Mouse (Mus musculus) kidney, postnatal 0 days (tissue): ENCODE data around the gene Amotl1. TPM values are rescaled to one million over a fixed set of nuclear protein-coding genes. Genes with fewer than 3 reads are reported as not detected.

Source experiments
- ATAC-seq: fragments of 200-750 bp; cut with Nextera tagmentation; replicated peaks from 2 replicates; pipeline ENCODE4 v1.8.0; 2017; ENCODE audit warnings: low read depth, moderate number of reproducible peaks, moderate TSS enrichment, moderate library complexity; ENCODE audit not compliant: low FRiP score
- DNase-seq: peaks from one replicate; pipeline ENCODE4 v3.0.0-alpha.2; 2016; ENCODE audit warnings: low spot score
- H3K27ac ChIP-seq: fragments of 300-500 bp; sonication (generic); 2 replicates; pipeline ENCODE4 v1.5.1; 2014; ENCODE audit warnings: mild to moderate bottlenecking
- H3K27me3 ChIP-seq: fragments of 300-500 bp; sonication (generic); 2 replicates; pipeline ENCODE4 v1.6.1; 2014; ENCODE audit warnings: low read length, mixed read lengths; ENCODE audit not compliant: insufficient read depth
- H3K36me3 ChIP-seq: fragments of 300-500 bp; sonication (generic); 2 replicates; pipeline ENCODE4 v1.6.1; 2014; ENCODE audit warnings: low read length, mixed read lengths; ENCODE audit not compliant: insufficient read depth
- H3K4me1 ChIP-seq: fragments of 300-500 bp; sonication (generic); replicated peaks from 2 replicates; pipeline ENCODE4 v1.6.1; 2014; ENCODE audit warnings: antibody characterized with exemption, low read length, mixed read lengths; ENCODE audit not compliant: insufficient read depth
- H3K4me2 ChIP-seq: fragments of 300-500 bp; sonication (generic); 2 replicates; pipeline ENCODE4 v1.6.1; 2014; ENCODE audit warnings: mild to moderate bottlenecking, low read length, moderate library complexity, mixed read lengths
- H3K4me3 ChIP-seq: fragments of 300-500 bp; sonication (generic); replicated peaks from 2 replicates; pipeline ENCODE4 v1.5.1; 2014; ENCODE audit warnings: low read depth, low read length
- H3K9ac ChIP-seq: fragments of 300-500 bp; sonication (generic); 2 replicates; pipeline ENCODE4 v1.6.1; 2014; ENCODE audit warnings: low read depth, low read length
- H3K9me3 ChIP-seq: fragments of 300-500 bp; sonication (generic); replicated peaks from 2 replicates; pipeline ENCODE4 v1.6.1; 2016; ENCODE audit warnings: low read length, inconsistent platforms, mixed read lengths
- CTCF ChIP-seq: IDR thresholded peaks from 2 replicates; pipeline ENCODE4 v1.5.1; 2016; ENCODE audit warnings: antibody characterized with exemption, low read depth, mild to moderate bottlenecking, moderate library complexity
- WGBS: fragments of 180-500 bp; shearing (Covaris S2); extraction: QIAGEN DNeasy Blood & Tissue Kit; methylation state at CpG from one replicate; pipeline ENCODE4 v1.1.7; 2014; 5-methylcytosine and 5-hydroxymethylcytosine counted together
- polyA plus RNA-seq: library from polyadenylated mRNA; unstranded; fragments of >200 nt; fragmentation: Nextera tagmentation; extraction: Ambion mirVana; gene quantifications from 2 replicates; pipeline ENCODE4 v1.2.1, GENCODE M21; 2015

The Amotl1 gene
- polyA plus RNA-seq, 1 experiment from 2014 or later: 12.0 TPM

DNA sequence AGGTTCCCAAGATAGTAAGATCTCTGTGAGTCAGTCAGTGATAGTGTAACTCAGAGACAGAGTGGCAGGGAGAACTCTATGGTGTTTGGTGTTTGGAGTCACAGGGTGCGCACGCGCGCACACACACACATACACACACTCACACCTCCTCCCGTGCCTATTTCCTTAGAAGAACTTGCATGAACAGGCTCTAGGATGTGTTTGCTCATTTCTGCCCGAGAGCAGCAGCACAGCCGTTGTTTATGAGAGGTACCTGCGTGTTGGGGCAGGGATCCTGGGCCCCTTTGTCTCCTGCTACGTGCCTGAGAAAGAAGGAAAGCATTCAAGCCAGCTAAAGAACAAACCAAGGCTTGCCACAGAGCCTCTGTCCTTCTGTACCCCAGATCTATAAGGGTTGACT is 17.3 kb upstream of the Amotl1 start:
- Histone ChIP-seq H3K27ac (no peak overlapping the region), H3K4me3 (no peak overlapping the region), H3K36me3 (no peaks in the 10 kb centered on the region), H3K4me1 (no peaks in the 10 kb centered on the region), H3K9me3 (no peaks in the 10 kb centered on the region), H3K4me2 (no peak overlapping the region), H3K27me3 (no peaks in the 10 kb centered on the region), H3K9ac (no peak overlapping the region)
- TF ChIP-seq CTCF: no peak
- 85% methylated on average over 9 of the region's 9 CpGs for WGBS
- DNase-seq (no peak), ATAC-seq (no peak)

DNA sequence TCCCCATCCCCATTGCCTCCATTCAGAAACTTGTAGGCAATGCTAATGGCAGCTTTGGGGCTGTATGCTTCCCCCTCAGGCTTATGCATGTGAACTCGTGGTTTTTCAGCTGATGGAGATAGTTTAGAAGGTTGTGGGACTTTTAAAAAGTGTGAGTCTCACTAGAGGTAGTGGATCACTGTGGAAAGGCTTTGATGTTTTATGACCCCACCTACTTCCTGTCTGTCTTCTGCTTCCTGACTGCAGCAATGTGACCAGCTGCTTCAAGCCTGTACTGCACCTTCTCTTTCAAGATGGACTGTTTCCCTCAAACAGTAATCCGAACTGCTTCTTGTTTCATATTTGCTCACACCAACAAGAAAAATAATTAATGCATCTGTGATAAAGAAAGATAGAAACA is 13.1 kb upstream of the Amotl1 start:
- Histone ChIP-seq H3K27ac (no peak overlapping the region), H3K27me3 (no peaks in the 10 kb centered on the region), H3K4me2 (no peak overlapping the region), H3K4me3 (no peak overlapping the region), H3K4me1 (no peaks in the 10 kb centered on the region), H3K36me3 (no peaks in the 10 kb centered on the region), H3K9me3 (no peaks in the 10 kb centered on the region), H3K9ac (no peak overlapping the region)
- WGBS: 48% methylated on average over 2 of the region's 2 CpGs
- no peak for TF ChIP-seq CTCF
- ATAC-seq: no peak
- DNase-seq: no peak

DNA sequence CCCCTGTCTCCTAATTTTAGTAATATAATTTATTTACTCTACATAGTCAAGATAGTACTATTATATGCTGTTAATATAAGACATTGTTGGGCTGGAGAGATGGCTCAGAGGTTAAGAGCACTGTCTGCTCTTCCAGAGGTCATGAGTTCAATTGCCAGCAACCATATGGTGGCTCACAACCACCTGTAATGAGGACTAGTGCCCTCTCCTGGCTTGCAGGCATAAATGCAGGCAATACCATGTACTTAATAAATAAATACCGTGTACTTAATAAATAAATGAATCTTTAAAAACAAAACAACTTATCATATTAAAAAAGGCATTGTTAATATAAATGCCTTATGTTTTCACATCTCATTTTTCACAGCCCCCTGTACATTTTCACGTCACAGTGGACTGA is 9.2 kb upstream of the Amotl1 start:
- Histone ChIP-seq H3K4me1 (no peaks in the 10 kb centered on the region), H3K27ac (no peak overlapping the region), H3K27me3 (no peaks in the 10 kb centered on the region), H3K4me3 (no peak overlapping the region), H3K4me2 (no peak overlapping the region), H3K9ac (no peak overlapping the region), H3K9me3 (no peaks in the 10 kb centered on the region), H3K36me3 (no peaks in the 10 kb centered on the region)
- 84% methylated on average over 2 of the region's 2 CpGs for WGBS
- peak; percentile 40; the same call in 1 of the 2 replicates for TF ChIP-seq CTCF
- ATAC-seq: no peak
- no peak for DNase-seq

DNA sequence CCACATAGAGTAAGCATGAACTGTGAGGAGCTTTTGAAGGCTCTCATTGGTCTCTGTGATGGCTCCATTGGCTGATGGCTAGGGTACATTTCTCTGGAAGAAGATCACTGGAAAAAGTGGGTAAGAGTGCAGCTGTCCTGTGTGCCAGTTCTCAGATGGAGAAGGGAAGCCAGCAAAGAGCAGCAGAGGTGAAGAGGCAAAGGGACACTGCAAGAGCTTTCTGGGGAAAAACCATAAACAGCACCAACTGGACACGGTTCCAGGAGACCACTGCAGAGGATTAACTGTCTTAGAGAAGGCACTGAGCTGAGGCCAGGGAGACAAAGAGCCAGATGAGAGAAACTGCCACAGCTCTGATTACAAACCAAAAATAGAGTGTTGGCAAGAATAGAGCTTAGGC is 7.9 kb upstream of the Amotl1 start:
- Histone ChIP-seq H3K36me3 (no peaks in the 10 kb centered on the region), H3K9me3 (no peaks in the 10 kb centered on the region), H3K4me1 (no peaks in the 10 kb centered on the region), H3K4me3 (no peak overlapping the region), H3K27me3 (no peaks in the 10 kb centered on the region), H3K9ac (no peak overlapping the region), H3K4me2 (no peak overlapping the region), H3K27ac (no peak overlapping the region)
- 80% methylated on average over 1 of the region's 1 CpGs for WGBS
- no peak for ATAC-seq
- DNase-seq: no peak
- TF ChIP-seq CTCF: no peak

DNA sequence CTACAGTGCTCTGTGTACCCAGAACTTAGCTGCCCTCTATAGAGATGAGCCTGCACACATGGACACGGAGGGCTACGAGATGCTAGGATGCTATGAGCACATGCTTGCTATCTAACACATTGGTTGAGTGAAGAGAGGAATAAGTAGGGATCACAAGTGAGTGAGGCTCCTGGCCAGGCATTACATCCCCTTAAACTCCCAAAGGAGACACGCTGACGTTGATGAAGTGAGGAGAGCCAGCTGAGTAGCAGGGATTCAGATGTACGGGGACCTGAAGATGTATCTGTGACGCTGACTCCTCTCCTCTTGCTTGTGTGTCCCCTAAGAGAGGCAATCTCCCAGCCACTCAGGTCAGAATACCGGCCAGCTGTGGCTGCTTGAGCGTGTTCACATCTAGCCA is 3.0 kb upstream of the Amotl1 start:
- Histone ChIP-seq H3K27ac (no peak overlapping the region), H3K9me3 (no peaks in the 10 kb centered on the region), H3K4me3 (no peak overlapping the region), H3K9ac (no peak overlapping the region), H3K27me3 (no peaks in the 10 kb centered on the region), H3K4me2 (no peak overlapping the region), H3K36me3 (no peaks in the 10 kb centered on the region), H3K4me1 (peaks cover 1% of the 10 kb centered on the region; the same call in 1 of the 2 replicates)
- DNase-seq (no peak), ATAC-seq (no peak)
- no peak for TF ChIP-seq CTCF
- 85% methylated on average over 8 of the region's 8 CpGs for WGBS

DNA sequence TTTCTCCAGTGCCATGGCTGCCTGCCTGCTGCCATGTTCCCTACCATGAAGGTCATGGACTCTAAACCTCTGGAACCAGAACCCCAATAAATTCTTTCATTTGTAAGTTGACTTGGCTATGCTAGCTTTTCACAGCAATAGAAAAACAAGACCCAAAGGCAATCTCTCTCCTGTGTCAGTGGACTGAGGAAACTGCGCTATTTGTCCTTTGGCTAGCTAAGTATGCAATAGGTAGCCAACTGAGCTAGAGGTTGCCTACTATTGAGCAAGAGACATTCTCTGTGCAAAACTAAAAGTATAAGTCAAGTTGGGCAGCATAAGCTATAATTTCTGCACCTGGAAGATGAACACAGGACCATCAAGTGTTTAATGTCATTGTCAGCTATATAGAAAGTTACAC is 1.8 kb upstream of the Amotl1 start:
- no peak for ATAC-seq
- 100% methylated on average over 1 of the region's 1 CpGs for WGBS
- Histone ChIP-seq H3K9me3 (no peaks in the 10 kb centered on the region), H3K27me3 (no peaks in the 10 kb centered on the region), H3K4me1 (peaks cover 8% of the 10 kb centered on the region), H3K9ac (no peak overlapping the region), H3K36me3 (no peaks in the 10 kb centered on the region), H3K27ac (no peak overlapping the region), H3K4me3 (no peak overlapping the region), H3K4me2 (no peak overlapping the region)
- TF ChIP-seq CTCF: no peak
- DNase-seq: no peak

DNA sequence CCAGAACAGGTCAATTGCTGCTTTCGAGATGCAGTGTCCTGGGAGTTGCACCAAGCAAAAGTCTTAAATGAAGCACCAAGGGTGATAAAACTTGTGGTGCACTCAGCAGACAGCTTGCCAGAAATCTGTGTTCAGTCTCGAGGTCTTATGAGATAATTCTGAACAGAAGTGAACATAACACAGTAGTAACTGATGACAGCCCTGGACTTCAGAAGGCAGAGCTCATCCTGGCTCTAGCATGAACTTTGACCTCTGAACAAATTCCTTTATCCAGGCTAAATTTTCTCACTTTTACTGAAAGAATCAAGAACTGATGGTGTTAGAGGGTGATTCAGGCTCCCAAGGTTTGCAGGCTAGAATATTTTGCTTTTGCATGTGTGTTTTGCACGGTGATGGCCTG is 1.2 kb upstream of the Amotl1 start:
- Histone ChIP-seq H3K4me3 (no peak overlapping the region), H3K27me3 (no peaks in the 10 kb centered on the region), H3K36me3 (no peaks in the 10 kb centered on the region), H3K4me1 (peaks cover 14% of the 10 kb centered on the region), H3K9me3 (no peaks in the 10 kb centered on the region), H3K4me2 (no peak overlapping the region), H3K9ac (no peak overlapping the region), H3K27ac (no peak overlapping the region)
- ATAC-seq (no peak), DNase-seq (no peak)
- no peak for TF ChIP-seq CTCF
- WGBS: 76% methylated on average over 3 of the region's 3 CpGs
